Mouse (Mus musculus) neutrophil, adult 5-6 weeks (primary cell): Measurements from ENCODE around the gene Gm20671. TPM values are rescaled to one million over a fixed set of nuclear protein-coding genes. Genes with fewer than 3 reads are reported as not detected.
"Not testable (repeated sequence)": the region's sequence is repeated elsewhere in the genome, so short reads cannot be mapped to it uniquely, and the experiment has no call there.

Experiments used
- ATAC-seq: fragments of 151-379, 151-347 bp; 2 replicates; pipeline ENCODE4 v1.8.0; 2017; ENCODE audit warnings: mild to moderate bottlenecking, moderate TSS enrichment; ENCODE audit not compliant: insufficient number of reproducible peaks, poor library complexity, low FRiP score, severe bottlenecking; ENCODE audit errors: extremely low read depth
- total RNA-seq: library from RNA; stranded (forward); fragments of 200-1000 nt; gene quantifications from 2 replicates; pipeline ENCODE4 v1.2.3, GENCODE M21; 2017

Gene Gm20671
- total RNA-seq, 1 experiment from 2014 or later = 7.3 TPM

- peak; percentile 17 for ATAC-seq
Observed at GRCm38 (mm10) chr5:32741377-32741776, 85.5 kb downstream of the Gm20671 start.

GRCm38 (mm10) chr5:32740850-32741249 is 86.1 kb downstream of the Gm20671 start:
- ATAC-seq = peak; percentile 20

GRCm38 (mm10) chr5:32740138-32740537 is 86.8 kb downstream of the Gm20671 start:
- peak; percentile 37 for ATAC-seq

DNA sequence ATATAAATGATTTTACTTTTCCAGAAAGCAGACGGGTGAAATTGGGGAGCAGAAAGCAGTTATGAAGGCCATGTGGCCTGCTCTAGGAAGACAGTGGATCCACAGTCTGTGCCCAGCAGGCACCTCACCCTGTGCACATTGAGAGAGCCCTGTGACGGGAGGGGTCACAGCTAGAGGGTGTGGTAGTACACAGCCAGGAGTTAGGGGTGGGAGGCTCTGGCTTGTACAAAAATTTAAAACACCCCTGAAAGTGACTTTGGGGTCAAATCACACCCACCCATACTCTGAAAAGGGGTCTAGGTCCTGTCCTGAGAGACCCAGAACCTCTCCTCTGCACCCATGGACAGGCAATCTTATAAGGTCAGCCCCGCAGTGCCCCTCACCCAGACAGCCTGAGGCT is 90.1 kb downstream of the Gm20671 start:
- not testable (repeated sequence) for ATAC-seq

DNA sequence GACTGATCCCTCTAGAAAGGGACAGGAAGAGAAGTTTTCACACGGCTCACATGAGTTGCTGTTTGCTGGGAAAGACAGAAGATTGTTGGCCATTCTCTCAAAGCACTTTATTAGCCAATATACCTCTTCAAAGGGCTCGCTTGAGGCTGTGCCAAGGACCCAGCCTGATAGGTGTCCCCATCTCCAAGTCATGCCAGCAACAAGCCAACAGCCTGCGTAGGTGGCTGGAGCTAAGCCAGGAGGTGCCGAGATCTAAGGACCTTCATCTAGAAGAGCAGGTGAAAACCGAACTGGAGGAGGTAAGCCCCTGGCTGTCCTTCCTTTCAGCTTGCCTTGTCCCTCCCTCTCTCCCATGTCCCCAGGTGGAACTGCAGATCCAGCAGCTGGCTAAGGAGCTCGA is 91.1 kb downstream of the Gm20671 start:
- no peak for ATAC-seq

DNA sequence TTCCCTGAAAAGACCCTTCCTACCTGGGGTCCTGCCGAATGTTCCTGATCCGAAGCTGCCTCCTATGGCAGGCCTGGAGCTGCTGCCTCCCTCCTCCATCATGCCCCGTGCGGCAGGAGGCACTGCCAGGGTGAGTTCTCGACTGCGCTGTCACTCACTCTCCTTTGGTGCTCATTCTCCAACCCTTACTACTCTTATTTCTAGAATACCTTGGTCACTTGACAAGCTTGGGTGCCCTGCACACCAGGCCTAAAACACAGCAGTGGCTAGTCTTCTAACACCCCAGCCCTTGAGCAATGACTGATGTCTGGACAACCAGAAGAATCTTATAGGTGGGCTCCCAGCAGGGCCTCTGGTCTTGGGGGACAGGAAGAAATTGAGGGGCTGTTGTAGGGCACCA is 93.0 kb downstream of the Gm20671 start:
- ATAC-seq = peak; percentile 43

GRCm38 (mm10) chr5:32728851-32729250 is 98.1 kb downstream of the Gm20671 start:
- ATAC-seq = peak; percentile 49

DNA sequence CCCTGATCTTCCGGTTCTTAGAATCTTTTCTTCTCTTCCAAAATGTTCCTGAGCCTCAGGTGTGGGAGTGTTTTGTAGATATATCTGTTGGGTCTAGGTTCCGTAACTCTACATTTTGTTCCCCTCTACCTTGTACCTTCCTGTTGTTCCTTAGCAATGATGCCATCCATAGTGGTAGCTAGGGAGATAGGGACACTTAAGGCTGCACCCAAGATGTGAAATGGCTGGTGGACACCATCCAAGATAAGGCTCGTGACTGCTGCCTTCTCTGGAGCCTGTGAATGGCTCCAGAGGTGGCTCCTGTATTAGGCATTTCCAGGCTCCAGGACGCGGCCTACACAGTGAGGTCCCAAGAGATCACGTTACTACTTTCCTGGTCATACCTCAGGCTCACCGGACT is 98.6 kb downstream of the Gm20671 start:
- 0 out of 2 replicates have a peak, but pooled peaks have one; percentile 21 for ATAC-seq

GRCm38 (mm10) chr5:32725397-32725796 is 101.5 kb downstream of the Gm20671 start:
- not testable (repeated sequence) for ATAC-seq

GRCm38 (mm10) chr5:32723981-32724380 is 102.9 kb downstream of the Gm20671 start:
- ATAC-seq = no peak

DNA sequence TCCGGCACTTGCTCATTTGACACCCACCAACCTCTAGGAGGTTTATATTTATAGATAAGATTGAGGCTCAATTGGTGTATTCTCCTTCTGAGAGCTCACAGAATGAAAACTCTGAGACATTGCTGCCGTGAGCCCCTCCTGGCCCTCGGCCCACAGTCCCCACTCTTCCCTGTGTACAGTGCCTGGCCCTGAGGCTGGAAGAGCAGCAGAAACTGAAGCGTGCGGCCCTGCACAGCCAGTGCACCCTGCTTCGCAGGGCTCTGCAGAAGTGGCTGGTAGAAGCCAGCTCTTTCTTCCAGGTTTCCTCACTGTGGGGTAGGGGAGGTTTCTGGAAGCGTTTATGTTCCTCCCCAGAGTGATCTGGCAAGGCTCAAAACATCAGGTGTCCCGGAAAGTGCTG is 104.2 kb downstream of the Gm20671 start:
- ATAC-seq = peak; percentile 43

DNA sequence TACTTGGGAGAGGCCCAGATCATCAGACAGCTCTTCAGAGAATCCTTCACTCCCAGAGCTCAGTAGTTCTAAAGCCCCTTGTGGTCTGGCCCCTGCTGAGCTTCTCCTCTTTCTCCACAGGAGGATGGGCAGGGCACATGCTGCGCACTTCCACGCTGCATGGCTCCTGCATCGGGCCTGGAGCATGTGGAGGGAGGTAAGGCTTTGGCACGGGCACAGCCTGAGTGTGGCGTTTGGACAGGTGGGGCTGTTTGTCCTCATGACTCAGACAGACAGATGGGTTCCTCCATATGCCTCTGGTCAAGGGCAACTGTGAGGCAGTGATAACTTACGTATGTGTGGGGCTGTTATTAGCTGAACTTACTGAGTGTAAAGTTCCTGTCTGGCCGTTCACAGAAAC is 104.6 kb downstream of the Gm20671 start:
- no peak for ATAC-seq

GRCm38 (mm10) chr5:32721316-32721715 is 105.6 kb downstream of the Gm20671 start:
- no peak for ATAC-seq

- no peak for ATAC-seq
Observed at GRCm38 (mm10) chr5:32720416-32720815, 106.5 kb downstream of the Gm20671 start.

GRCm38 (mm10) chr5:32718916-32719315 is 108.0 kb downstream of the Gm20671 start:
- ATAC-seq = no peak

DNA sequence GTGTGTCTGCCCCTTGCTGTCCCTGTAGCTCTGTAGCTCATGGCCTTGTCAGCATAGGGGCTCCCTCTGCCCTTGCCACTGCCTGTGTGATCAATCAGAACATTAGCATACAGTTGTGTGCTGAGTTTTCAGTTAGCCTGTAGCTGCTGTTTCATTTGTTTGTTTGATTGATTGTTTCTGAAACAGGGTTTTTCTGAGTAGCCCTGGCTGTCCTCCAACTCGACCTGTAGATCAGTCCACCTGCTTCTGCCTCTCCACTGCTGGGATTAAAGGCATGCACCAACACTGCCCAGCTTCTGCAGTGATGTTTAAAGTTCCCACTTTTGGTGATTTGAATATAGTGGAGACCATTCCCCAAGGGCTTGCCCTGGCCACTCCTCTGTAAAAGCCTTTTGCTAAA is 109.2 kb downstream of the Gm20671 start:
- ATAC-seq = no peak

DNA sequence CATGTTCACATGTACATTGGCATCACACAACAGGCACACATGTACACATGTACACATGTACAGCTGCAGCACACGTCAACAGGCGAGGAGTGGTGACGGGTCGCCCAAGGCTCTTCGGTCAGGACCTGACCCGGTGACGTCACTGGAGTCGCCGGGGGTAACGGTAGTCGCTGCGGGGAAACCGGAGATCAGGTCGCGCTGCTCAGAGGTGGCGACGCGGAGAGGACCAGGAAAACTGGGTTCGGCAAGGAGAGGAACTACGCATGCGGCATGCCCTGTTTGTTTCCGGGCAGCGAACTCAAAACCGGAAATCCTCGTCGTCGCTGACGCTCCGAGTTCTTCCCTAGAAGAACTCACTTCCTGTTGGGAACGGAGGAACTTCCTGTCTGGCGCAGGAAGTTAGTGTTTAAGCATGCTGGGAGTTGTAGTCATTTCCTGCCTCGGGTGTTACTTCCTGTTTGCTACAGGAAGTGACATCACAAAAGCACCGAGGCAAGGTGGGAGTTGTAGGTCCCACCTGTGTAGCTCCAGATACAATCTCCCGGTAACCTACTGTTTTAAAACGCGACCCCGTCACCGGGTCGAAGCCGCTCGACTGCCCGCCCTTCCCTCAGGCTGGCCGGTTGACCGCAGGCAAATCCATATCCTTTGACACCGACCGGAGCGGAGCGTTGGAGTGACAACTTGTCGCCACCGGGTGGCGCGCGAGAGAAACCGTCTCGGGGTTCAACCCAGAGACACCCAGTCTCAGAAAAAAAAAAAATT is 113.0 kb downstream of the Gm20671 start:
- ATAC-seq = peak; percentile 90

DNA sequence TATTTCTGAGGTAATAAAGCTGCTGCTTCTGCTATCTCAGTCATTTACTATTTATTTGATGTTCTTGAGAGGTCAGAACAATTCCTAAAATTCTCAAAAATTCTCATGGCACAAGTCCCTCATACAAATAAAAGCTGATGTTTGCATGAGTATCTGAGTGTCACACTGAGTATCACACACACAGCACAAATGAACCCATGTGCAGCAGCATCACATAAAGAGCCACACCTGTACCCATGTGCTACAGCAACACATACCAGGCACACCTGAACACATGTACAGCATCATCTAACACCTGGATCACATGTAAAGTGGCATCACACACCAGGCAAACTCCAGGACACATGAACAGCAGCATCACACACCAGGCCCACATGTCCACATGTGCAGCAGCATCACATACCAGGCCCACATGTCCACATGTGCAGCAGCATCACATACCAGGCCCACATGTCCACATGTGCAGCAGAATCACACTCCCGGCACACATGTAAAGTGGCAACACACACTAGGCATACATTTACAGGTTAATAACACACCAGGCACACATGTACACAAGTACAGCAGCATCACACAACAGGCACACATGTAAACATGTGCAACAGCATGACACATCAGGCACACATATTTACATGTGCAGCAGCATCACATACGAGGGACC is 113.7 kb downstream of the Gm20671 start:
- ATAC-seq = peak; percentile 10; the same call in 1 of the 2 replicates

GRCm38 (mm10) chr5:32712221-32713041 is 114.5 kb downstream of the Gm20671 start:
- ATAC-seq = no peak

GRCm38 (mm10) chr5:32711485-32711884 is 115.4 kb downstream of the Gm20671 start:
- no peak for ATAC-seq
